Mouse (Mus musculus): ENCODE results near the gene Depdc5. TPM values are rescaled to one million over a fixed set of nuclear protein-coding genes. Genes with fewer than 3 reads are reported as not detected.

The Depdc5 gene
- polyA plus RNA-seq, 2 experiments, result 18.2 to 26.6 TPM

DNA sequence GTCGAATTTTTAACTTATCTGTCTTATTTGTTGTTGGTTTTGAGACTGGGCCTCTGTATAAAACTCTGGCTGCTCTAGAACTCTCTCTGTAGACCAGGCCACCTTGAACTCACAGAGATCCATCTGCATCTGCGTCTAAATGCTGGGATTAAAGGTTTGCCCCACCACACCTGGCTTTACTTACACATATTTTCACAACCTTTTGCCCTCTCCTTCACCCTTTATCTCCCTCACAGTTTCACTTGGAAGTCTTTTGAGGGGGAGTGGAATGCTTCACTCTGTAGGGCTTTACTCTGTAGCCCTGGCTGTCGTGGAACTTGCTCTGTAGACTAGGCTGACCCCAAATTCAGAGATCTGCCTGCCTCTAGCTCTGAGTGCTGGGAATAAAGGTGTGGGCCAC, 98.1 kb downstream of the Depdc5 start:
- no peak for ATAC-seq (ENCODE audit: low FRiP score, low read depth)
- 74% methylated on average over 3 of the region's 3 CpGs for WGBS

DNA sequence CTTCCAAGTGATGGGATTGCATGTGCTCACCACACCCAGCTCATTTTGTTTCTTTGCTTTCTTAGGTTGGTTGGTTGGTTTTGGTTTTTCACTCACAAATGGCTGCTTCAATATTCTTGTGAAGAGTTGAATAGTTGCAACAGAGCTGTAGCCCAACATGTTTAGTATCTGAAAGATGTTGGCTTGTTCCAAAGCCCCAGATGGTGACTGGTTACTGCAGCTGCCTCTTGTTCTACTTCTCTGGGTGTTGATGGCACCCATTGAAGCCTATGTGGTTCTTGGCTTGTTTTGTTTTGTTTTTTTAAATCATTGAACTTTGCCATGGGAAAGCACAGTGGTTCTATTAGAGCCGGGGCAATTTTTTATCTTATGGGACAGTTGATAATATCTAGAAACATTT, 99.1 kb downstream of the Depdc5 start:
- 96% methylated on average over 1 of the region's 1 CpGs for WGBS
- H3K36me3 ChIP-seq (ENCODE audit: control insufficient read depth, insufficient read depth, low read length), result peaks cover 61% of the 10 kb centered on the region

More for the DNA sequence above, 98.1 kb downstream of the Depdc5 start:
- peaks cover 59% of the 10 kb centered on the region for H3K36me3 ChIP-seq (ENCODE audit: control insufficient read depth, insufficient read depth, low read length)
- H3K27me3 ChIP-seq (ENCODE audit: control insufficient read depth, insufficient read depth, low read length), result no peaks in the 10 kb centered on the region
- TF ChIP-seq POLR2A (IDR thresholded peaks at IDR 0.05; ENCODE audit: borderline replicate concordance, extremely low read depth, insufficient read depth, insufficient read length), result no peak
- DNase-seq (ENCODE audit: low spot score), result no peak
- no peak overlapping the region for H3K4me3 ChIP-seq (replicated peaks; ENCODE audit: low read length)
- no peak overlapping the region for H3K4me2 ChIP-seq (replicated peaks; ENCODE audit: low read depth, low read length, severe bottlenecking)
- no peaks in the 10 kb centered on the region for H3K4me1 ChIP-seq (ENCODE audit: control insufficient read depth, insufficient read depth, low read length)
- H3K9ac ChIP-seq (ENCODE audit: low read depth, low read length, severe bottlenecking), result no peak overlapping the region
- no peaks in the 10 kb centered on the region for H3K9me3 ChIP-seq (ENCODE audit: control insufficient read depth, low read length)
- no peak overlapping the region for H3K27ac ChIP-seq (replicated peaks; ENCODE audit: low read depth, low read length)

DNA sequence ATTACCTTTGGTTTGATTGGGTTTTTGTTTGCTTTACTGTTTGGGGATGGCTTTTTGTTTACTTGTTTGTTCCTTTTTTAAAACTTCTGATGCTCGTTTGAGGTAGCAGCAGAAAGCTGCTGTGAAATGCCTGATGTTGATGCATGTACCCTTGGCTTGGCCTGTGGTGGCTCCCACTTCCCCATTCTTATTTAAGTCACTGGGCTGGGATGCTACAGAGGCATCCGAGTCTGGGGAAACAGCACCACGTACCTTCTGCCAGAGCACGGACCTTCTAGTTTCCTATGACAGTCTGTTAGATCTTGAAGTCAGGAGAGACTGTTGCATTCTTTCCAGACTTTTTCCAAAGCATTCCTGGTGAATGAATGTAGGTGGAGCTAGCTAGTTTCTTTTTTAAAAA, 113.0 kb downstream of the Depdc5 start:
- H3K27me3 ChIP-seq (ENCODE audit: control insufficient read depth, insufficient read depth, low read length), result no peaks in the 10 kb centered on the region
- ATAC-seq (ENCODE audit: low FRiP score, low read depth) (no peak), DNase-seq (ENCODE audit: low spot score) (no peak)
- no peaks in the 10 kb centered on the region for H3K9me3 ChIP-seq (ENCODE audit: control insufficient read depth, low read length)
- 79% methylated on average over 4 of the region's 4 CpGs for WGBS
- no peak overlapping the region for H3K4me3 ChIP-seq (replicated peaks; ENCODE audit: low read length)
- no peak overlapping the region for H3K27ac ChIP-seq (replicated peaks; ENCODE audit: low read depth, low read length)
- no peaks in the 10 kb centered on the region for H3K4me1 ChIP-seq (ENCODE audit: control insufficient read depth, insufficient read depth, low read length)
- no peak for TF ChIP-seq POLR2A (IDR thresholded peaks at IDR 0.05; ENCODE audit: borderline replicate concordance, extremely low read depth, insufficient read depth, insufficient read length)
- H3K36me3 ChIP-seq (ENCODE audit: control insufficient read depth, insufficient read depth, low read length), result peaks cover 35% of the 10 kb centered on the region
- no peak overlapping the region for H3K9ac ChIP-seq (ENCODE audit: low read depth, low read length, severe bottlenecking)
- H3K4me2 ChIP-seq (replicated peaks; ENCODE audit: low read depth, low read length, severe bottlenecking), result no peak overlapping the region

More for the DNA sequence above, 99.1 kb downstream of the Depdc5 start:
- Histone ChIP-seq H3K9me3 (ENCODE audit: control insufficient read depth, low read length) (no peaks in the 10 kb centered on the region), H3K4me1 (ENCODE audit: control insufficient read depth, insufficient read depth, low read length) (no peaks in the 10 kb centered on the region), H3K4me3 (replicated peaks; ENCODE audit: low read length) (no peak overlapping the region), H3K9ac (ENCODE audit: low read depth, low read length, severe bottlenecking) (no peak overlapping the region), H3K27ac (replicated peaks; ENCODE audit: low read depth, low read length) (no peak overlapping the region), H3K4me2 (replicated peaks; ENCODE audit: low read depth, low read length, severe bottlenecking) (no peak overlapping the region), H3K27me3 (ENCODE audit: control insufficient read depth, insufficient read depth, low read length) (no peaks in the 10 kb centered on the region)
- no peak for TF ChIP-seq POLR2A (IDR thresholded peaks at IDR 0.05; ENCODE audit: borderline replicate concordance, extremely low read depth, insufficient read depth, insufficient read length)
- ATAC-seq (ENCODE audit: low FRiP score, low read depth) (no peak), DNase-seq (ENCODE audit: low spot score) (no peak)

DNA sequence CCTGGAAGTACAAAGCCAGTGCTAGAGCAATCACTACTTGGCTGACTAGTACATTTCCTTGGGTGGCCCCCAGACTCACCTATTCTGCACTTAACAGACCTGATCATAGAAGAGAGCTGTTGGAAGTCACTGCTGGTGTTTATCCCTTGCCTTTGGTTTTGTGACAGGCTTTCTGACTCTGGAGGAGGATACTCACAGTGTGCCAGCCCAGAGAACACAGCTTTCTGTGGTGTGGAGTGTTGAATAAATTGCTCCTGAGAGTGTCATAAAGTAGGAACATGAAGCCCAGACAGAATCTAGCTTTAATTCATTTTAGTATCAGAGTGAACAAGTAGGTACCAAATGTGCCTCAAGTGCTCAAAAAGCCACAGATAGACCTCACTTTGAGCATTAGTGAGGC, 113.7 kb downstream of the Depdc5 start:
- peaks cover 41% of the 10 kb centered on the region for H3K36me3 ChIP-seq (ENCODE audit: control insufficient read depth, insufficient read depth, low read length)
- H3K4me3 ChIP-seq (replicated peaks; ENCODE audit: low read length), result no peak overlapping the region

DNA sequence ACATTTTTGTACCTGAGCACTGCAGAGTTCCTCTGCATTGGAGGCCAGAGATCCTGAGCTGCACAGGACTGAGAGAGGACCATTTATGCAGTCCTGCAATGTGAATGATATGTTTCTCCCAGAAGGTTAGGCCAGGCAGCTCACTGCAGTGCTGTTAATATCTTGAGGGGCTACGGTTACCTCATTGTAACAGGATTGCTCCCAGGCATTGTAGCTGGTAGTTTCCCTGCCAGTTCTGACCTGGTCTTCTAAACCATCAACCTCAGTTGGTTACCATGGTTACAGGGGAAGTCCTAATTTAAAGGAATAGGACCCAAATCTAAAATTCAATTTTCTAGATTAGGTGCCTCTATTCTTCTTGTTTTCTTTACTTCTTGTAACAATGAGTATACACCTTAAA, 121.9 kb downstream of the Depdc5 start:
- no peak overlapping the region for H3K9ac ChIP-seq (ENCODE audit: low read depth, low read length, severe bottlenecking)
- no peaks in the 10 kb centered on the region for H3K27me3 ChIP-seq (ENCODE audit: control insufficient read depth, insufficient read depth, low read length)
- no peak for TF ChIP-seq POLR2A (IDR thresholded peaks at IDR 0.05; ENCODE audit: borderline replicate concordance, extremely low read depth, insufficient read depth, insufficient read length)
- 91% methylated on average over 1 of the region's 1 CpGs for WGBS
- no peak overlapping the region for H3K4me3 ChIP-seq (replicated peaks; ENCODE audit: low read length)
- H3K4me1 ChIP-seq (ENCODE audit: control insufficient read depth, insufficient read depth, low read length), result no peaks in the 10 kb centered on the region
- H3K27ac ChIP-seq (replicated peaks; ENCODE audit: low read depth, low read length), result no peak overlapping the region
- H3K9me3 ChIP-seq (ENCODE audit: control insufficient read depth, low read length), result no peaks in the 10 kb centered on the region
- ATAC-seq (ENCODE audit: low FRiP score, low read depth) (no peak), DNase-seq (ENCODE audit: low spot score) (no peak)
- no peak overlapping the region for H3K4me2 ChIP-seq (replicated peaks; ENCODE audit: low read depth, low read length, severe bottlenecking)
- peaks cover 69% of the 10 kb centered on the region for H3K36me3 ChIP-seq (ENCODE audit: control insufficient read depth, insufficient read depth, low read length)

More for the DNA sequence above, 113.7 kb downstream of the Depdc5 start:
- no peak for DNase-seq (ENCODE audit: low spot score)
- Histone ChIP-seq H3K9ac (ENCODE audit: low read depth, low read length, severe bottlenecking) (no peak overlapping the region), H3K4me2 (replicated peaks; ENCODE audit: low read depth, low read length, severe bottlenecking) (no peak overlapping the region), H3K27me3 (ENCODE audit: control insufficient read depth, insufficient read depth, low read length) (no peaks in the 10 kb centered on the region), H3K27ac (replicated peaks; ENCODE audit: low read depth, low read length) (no peak overlapping the region; the same call in 1 of the 2 replicates), H3K9me3 (ENCODE audit: control insufficient read depth, low read length) (no peaks in the 10 kb centered on the region), H3K4me1 (ENCODE audit: control insufficient read depth, insufficient read depth, low read length) (no peaks in the 10 kb centered on the region)
- ATAC-seq (ENCODE audit: low FRiP score, low read depth), result no peak
- TF ChIP-seq POLR2A (IDR thresholded peaks at IDR 0.05; ENCODE audit: borderline replicate concordance, extremely low read depth, insufficient read depth, insufficient read length), result no peak

DNA sequence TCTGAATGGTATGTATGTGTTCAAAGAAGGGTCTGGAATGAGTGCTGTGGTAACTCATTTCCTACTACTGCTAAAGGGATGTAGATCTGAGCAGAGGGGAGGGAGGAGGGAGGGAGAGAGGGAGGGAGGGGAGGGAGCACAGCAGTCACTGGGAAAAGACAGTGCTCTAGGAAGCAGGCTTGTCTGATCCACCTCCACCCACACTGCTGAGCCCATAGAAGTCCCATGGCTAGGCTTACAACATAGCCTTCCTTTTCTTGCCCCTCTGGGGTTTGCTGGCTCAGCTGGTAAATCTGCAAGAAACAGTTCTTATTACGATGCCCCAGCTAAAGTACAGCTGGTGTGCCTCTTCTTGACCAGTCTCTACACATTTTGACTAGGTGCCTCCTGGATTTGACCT, 124.4 kb downstream of the Depdc5 start:
- Histone ChIP-seq H3K36me3 (ENCODE audit: control insufficient read depth, insufficient read depth, low read length) (peaks cover 47% of the 10 kb centered on the region), H3K4me1 (ENCODE audit: control insufficient read depth, insufficient read depth, low read length) (no peaks in the 10 kb centered on the region), H3K9ac (ENCODE audit: low read depth, low read length, severe bottlenecking) (no peak overlapping the region), H3K9me3 (ENCODE audit: control insufficient read depth, low read length) (no peaks in the 10 kb centered on the region), H3K27ac (replicated peaks; ENCODE audit: low read depth, low read length) (no peak overlapping the region), H3K4me2 (replicated peaks; ENCODE audit: low read depth, low read length, severe bottlenecking) (no peak overlapping the region), H3K4me3 (replicated peaks; ENCODE audit: low read length) (no peak overlapping the region), H3K27me3 (ENCODE audit: control insufficient read depth, insufficient read depth, low read length) (no peaks in the 10 kb centered on the region)
- 64% methylated on average over 1 of the region's 1 CpGs for WGBS
- DNase-seq (ENCODE audit: low spot score) (no peak), ATAC-seq (ENCODE audit: low FRiP score, low read depth) (no peak)
- no peak for TF ChIP-seq POLR2A (IDR thresholded peaks at IDR 0.05; ENCODE audit: borderline replicate concordance, extremely low read depth, insufficient read depth, insufficient read length)

All from limb, embryonic 14.5 days (tissue).